8 mouse cellular contexts compared by ENCODE assay signal in genomic region chr1:73532316-73532715, GRCm38 (mm10).
"Had no signal": no experiment of that assay in that cellular context is flagged by ENCODE, and none has a peak within 500 bp of the region (broad histone marks: within the 10 kb centered on the region; RNA-seq: fewer than 3 reads in every experiment).

No protein-coding gene starts in this region.

- DNase-seq: kidney, adult 9 months; kidney, postnatal 36 days; layer of hippocampus, adult 9-11 months; layer of hippocampus, postnatal 36 days; lung, adult 2 months; lung, postnatal 36 days; right cerebral cortex, postnatal 14 days; thymus, postnatal 4 days had no signal
